Mouse (Mus musculus) limb, embryonic 14.5 days (tissue): ENCODE data around the gene Gm28038. TPM values are rescaled to one million over a fixed set of nuclear protein-coding genes. Genes with fewer than 3 reads are reported as not detected.

Experiments
- ATAC-seq: fragments of 200-750 bp; cut with Nextera tagmentation; 2 replicates; pipeline ENCODE4 v1.8.0; 2017; ENCODE audit warnings: low read depth, moderate number of reproducible peaks, moderate TSS enrichment; ENCODE audit not compliant: low FRiP score
- DNase-seq: peaks from one replicate; pipeline ENCODE4 v3.0.0-alpha.2; 2015; ENCODE audit warnings: low spot score
- H3K27ac ChIP-seq: fragments of 300-500 bp; sonication (generic); replicated peaks from 2 replicates; pipeline ENCODE4 v1.5.1; 2014; ENCODE audit warnings: low read depth, mild to moderate bottlenecking, low read length, moderate library complexity, mixed read lengths
- H3K27me3 ChIP-seq: fragments of 300-500 bp; sonication (generic); 2 replicates; pipeline ENCODE4 v1.6.1; 2014; ENCODE audit warnings: low read length, mixed read lengths; ENCODE audit not compliant: control insufficient read depth, insufficient read depth
- H3K36me3 ChIP-seq: fragments of 300-500 bp; sonication (generic); 2 replicates; pipeline ENCODE4 v1.6.1; 2014; ENCODE audit warnings: mild to moderate bottlenecking, low read length, moderate library complexity, mixed read lengths; ENCODE audit not compliant: control insufficient read depth, insufficient read depth
- H3K4me1 ChIP-seq: fragments of 300-500 bp; sonication (generic); 2 replicates; pipeline ENCODE4 v1.6.1; 2014; ENCODE audit warnings: antibody characterized with exemption, low read length, mixed read lengths; ENCODE audit not compliant: control insufficient read depth, insufficient read depth
- H3K4me2 ChIP-seq: fragments of 300-500 bp; sonication (generic); replicated peaks from 2 replicates; pipeline ENCODE4 v1.6.1; 2014; ENCODE audit warnings: low read depth, mild to moderate bottlenecking, low read length, moderate library complexity; ENCODE audit not compliant: severe bottlenecking
- H3K4me3 ChIP-seq: fragments of 300-500 bp; sonication (generic); replicated peaks from 2 replicates; pipeline ENCODE4 v1.5.1; 2014; ENCODE audit warnings: low read length
- H3K9ac ChIP-seq: fragments of 300-500 bp; sonication (generic); 2 replicates; pipeline ENCODE4 v1.6.1; 2014; ENCODE audit warnings: mild to moderate bottlenecking, low read depth, low read length, moderate library complexity; ENCODE audit not compliant: severe bottlenecking
- H3K9me3 ChIP-seq: fragments of 300-500 bp; sonication (generic); 2 replicates; pipeline ENCODE4 v1.6.1; 2016; ENCODE audit warnings: low read length; ENCODE audit not compliant: control insufficient read depth
- POLR2A ChIP-seq: fragments of 200-500 bp; IDR thresholded peaks from 2 replicates; pipeline ENCODE4 v1.8.0; 2012; ENCODE audit warnings: inconsistent platforms, mild to moderate bottlenecking, moderate library complexity, borderline replicate concordance; ENCODE audit not compliant: insufficient read depth, insufficient read length; ENCODE audit errors: extremely low read depth
- WGBS: fragments of 180-500 bp; shearing (Covaris S2); extraction: QIAGEN DNeasy Blood & Tissue Kit; methylation state at CpG from one replicate; pipeline ENCODE4 v1.1.7; 2014; 5-methylcytosine and 5-hydroxymethylcytosine counted together
- polyA plus RNA-seq, 2 experiments: library from polyadenylated mRNA; depleted of rRNA in 1 of 2; stranded (reverse) in 1 of 2; unstranded in 1 of 2; fragments of >200 nt; fragmentation: Nextera tagmentation in 1 of 2; extraction: Ambion mirVana in 1 of 2; gene quantifications; 2 replicates each; pipeline versions ENCODE4 v1.2.1 to v1.2.3; 2012 to 2014

Gene Gm28038
- polyA plus RNA-seq, 2 experiments = not detected

DNA sequence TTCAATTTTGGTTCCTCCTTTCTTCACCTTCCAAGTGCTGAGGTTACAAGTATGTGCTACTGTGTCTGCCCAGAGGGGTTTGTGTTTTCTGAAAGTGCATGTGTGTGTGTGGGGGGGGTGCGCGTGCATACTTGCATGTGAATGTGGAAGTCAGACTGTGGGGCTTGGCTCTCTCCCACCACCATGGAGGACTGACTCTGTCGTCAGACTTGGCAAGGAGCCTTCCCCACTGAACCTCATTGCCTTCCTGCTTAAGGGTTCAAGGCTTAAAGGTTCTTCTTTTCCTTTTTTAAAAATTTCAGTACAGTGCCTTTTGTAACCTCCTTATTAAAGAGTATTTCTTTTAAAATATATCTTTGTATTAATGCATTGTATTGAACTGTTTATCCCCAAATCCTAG lies 47.9 kb downstream of the Gm28038 start:
- no peak overlapping the region for H3K9ac ChIP-seq
- no peak for TF ChIP-seq POLR2A
- H3K9me3 ChIP-seq = no peaks in the 10 kb centered on the region
- no peaks in the 10 kb centered on the region for H3K27me3 ChIP-seq
- H3K27ac ChIP-seq = no peak overlapping the region
- DNase-seq (no peak), ATAC-seq (no peak)
- WGBS = 92% methylated on average over 3 of the region's 3 CpGs
- no peak overlapping the region for H3K4me3 ChIP-seq
- H3K4me1 ChIP-seq = no peaks in the 10 kb centered on the region
- peaks cover 98% of the 10 kb centered on the region for H3K36me3 ChIP-seq
- no peak overlapping the region for H3K4me2 ChIP-seq

DNA sequence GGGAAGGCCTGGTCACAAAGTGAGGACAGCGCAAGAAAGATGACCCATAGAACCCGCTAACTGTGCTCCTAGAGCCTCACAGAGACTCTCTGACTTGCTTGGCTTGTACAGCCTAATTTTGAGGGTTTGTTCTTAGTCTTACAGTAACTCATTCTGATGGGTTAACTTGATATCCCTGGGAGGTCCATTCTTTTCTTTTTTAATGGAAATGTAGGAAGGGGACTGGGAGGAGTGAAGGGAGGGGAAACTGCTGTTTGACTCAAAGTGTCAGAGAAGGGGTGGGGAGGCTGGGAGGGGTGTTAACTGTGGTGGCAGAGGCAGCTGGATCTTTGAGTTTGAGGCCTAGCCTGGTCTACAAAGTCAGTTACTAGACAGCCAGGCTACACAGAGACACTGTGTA lies 54.5 kb downstream of the Gm28038 start:
- TF ChIP-seq POLR2A = no peak
- ATAC-seq = no peak
- Histone ChIP-seq H3K36me3 (peaks cover 97% of the 10 kb centered on the region), H3K4me2 (no peak overlapping the region), H3K27me3 (no peaks in the 10 kb centered on the region), H3K4me1 (no peaks in the 10 kb centered on the region), H3K9ac (no peak overlapping the region), H3K27ac (no peak overlapping the region), H3K9me3 (no peaks in the 10 kb centered on the region), H3K4me3 (no peak overlapping the region)
- WGBS = 95% methylated on average over 2 of the region's 2 CpGs
- DNase-seq = no peak

- H3K36me3 ChIP-seq = peaks cover 96% of the 10 kb centered on the region
- DNase-seq (no peak), ATAC-seq (no peak)
- no peaks in the 10 kb centered on the region for H3K9me3 ChIP-seq
- H3K4me1 ChIP-seq = no peaks in the 10 kb centered on the region
- no peaks in the 10 kb centered on the region for H3K27me3 ChIP-seq
- H3K4me3 ChIP-seq = no peak overlapping the region
- TF ChIP-seq POLR2A = no peak
- no peak overlapping the region for H3K9ac ChIP-seq
- WGBS = 83% methylated on average over 16 of the region's 16 CpGs
- no peak overlapping the region for H3K27ac ChIP-seq
- H3K4me2 ChIP-seq = no peak overlapping the region
Measured at GRCm38 (mm10) chr2:30336174-30336915, 55.5 kb downstream of the Gm28038 start.

- no peaks in the 10 kb centered on the region for H3K4me1 ChIP-seq
- H3K36me3 ChIP-seq = peaks cover 97% of the 10 kb centered on the region
- no peak overlapping the region for H3K4me2 ChIP-seq
- no peak overlapping the region for H3K9ac ChIP-seq
- no peaks in the 10 kb centered on the region for H3K9me3 ChIP-seq
- H3K4me3 ChIP-seq = no peak overlapping the region
- WGBS = 62% methylated on average over 12 of the region's 12 CpGs
- no peak for TF ChIP-seq POLR2A
- DNase-seq (no peak), ATAC-seq (no peak)
- no peak overlapping the region for H3K27ac ChIP-seq
- no peaks in the 10 kb centered on the region for H3K27me3 ChIP-seq
Measured at GRCm38 (mm10) chr2:30337179-30337578, 56.3 kb downstream of the Gm28038 start.

GRCm38 (mm10) chr2:30342061-30342460 lies 61.2 kb downstream of the Gm28038 start:
- Histone ChIP-seq H3K27me3 (no peaks in the 10 kb centered on the region), H3K9me3 (no peaks in the 10 kb centered on the region), H3K9ac (no peak overlapping the region), H3K4me3 (no peak overlapping the region), H3K36me3 (peaks cover 98% of the 10 kb centered on the region), H3K4me1 (no peaks in the 10 kb centered on the region), H3K27ac (no peak overlapping the region), H3K4me2 (no peak overlapping the region)
- TF ChIP-seq POLR2A = no peak
- no peak for ATAC-seq
- 86% methylated on average over 3 of the region's 3 CpGs for WGBS
- DNase-seq = no peak
